Mouse (Mus musculus) skeletal muscle tissue, adult 2 months (tissue): ENCODE results near the gene H2-Ab1.
A peak's percentile ranks its signal among the peaks of the same experiment; 100 is the strongest.

Source experiments
- DNase-seq: peaks from one replicate; pipeline ENCODE4 v3.0.0-alpha.2; 2012; ENCODE audit warnings: low read depth, low spot score

H2-Ab1 gene

DNA sequence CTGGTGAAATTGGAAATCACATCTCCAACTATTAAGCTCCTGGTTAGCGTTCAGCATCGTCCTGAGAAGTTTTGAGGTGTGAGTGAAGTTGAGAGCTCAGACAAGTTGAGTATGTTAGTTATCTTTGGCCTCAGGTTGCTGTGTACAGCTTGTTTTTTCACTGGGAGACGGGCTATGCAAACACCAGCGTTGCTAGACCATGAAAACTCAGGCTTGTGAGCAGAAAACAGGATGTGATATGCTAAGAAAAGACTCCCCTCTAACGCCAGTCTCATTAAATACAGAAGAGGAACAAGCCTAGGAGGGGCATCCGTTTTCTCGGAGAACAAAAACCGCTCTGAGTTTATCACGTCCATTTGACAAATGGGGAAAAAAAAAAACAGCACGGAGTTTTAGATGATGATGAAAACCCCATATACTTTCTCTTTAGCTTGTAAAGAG lies 17.9 kb upstream of the H2-Ab1 start:
- peak; percentile 55 for DNase-seq

DNA sequence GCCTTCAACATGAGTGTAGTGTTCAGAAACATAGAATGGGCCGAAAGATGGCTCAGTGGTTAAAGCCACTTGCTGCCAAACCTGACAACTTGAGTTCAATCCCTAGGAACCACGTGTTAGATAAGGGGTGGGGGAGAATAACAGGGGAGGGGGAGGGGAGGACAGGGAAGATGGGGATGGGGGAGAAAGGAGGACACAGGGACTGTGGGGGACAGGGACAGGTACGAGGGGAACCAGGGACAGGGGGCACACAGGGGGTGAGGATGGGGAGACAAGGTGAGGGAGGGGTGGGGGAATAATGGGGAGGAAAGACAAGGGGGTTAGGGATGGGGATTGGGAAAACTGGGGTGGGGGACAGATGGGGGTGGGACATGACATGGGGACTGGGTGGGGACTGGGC lies 17.1 kb upstream of the H2-Ab1 start:
- no peak for DNase-seq

- DNase-seq: no peak
Measured at GRCm38 (mm10) chr17:34240916-34241315, 16.6 kb upstream of the H2-Ab1 start.

- DNase-seq: no peak
Measured at GRCm38 (mm10) chr17:34244656-34245055, 12.8 kb upstream of the H2-Ab1 start.

DNA sequence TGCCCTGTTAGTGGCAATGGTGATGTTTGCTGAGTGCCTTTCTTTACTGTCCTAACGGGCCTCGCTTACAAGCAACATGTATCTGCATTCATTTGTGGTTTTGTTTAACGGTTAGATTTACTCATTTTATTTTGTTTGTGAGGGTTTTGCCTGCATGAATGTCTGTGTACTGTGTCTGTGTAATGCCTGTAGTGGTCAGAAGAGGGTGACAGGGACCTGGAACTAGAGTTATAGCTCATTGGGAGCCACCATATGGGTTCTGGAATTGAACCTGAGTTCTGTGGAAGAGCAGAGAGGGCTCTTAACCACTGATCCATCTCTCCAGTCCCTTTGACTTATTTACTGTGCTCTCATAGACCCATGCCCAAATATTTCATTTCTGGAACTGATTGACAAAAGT lies 10.4 kb upstream of the H2-Ab1 start:
- DNase-seq: no peak

DNA sequence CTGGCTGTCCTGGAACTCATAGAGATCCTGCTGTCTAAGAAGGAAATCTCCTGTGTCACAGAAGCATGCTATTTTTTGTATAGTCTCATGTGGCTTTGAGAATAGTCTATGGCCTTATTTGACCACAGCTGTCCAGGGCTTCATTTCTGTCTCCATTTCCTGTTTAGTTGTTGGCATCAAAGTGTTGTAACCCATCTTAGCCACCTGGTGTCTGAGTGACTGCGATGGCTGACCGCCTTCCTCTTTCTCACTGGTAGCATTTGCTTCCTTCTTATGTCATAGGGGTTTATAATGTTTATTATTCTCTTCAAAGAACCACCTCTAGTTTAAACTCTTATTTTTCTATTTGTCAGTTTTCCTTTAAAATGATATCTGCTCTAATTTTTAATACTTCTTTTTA lies 8.7 kb upstream of the H2-Ab1 start:
- no peak for DNase-seq

DNA sequence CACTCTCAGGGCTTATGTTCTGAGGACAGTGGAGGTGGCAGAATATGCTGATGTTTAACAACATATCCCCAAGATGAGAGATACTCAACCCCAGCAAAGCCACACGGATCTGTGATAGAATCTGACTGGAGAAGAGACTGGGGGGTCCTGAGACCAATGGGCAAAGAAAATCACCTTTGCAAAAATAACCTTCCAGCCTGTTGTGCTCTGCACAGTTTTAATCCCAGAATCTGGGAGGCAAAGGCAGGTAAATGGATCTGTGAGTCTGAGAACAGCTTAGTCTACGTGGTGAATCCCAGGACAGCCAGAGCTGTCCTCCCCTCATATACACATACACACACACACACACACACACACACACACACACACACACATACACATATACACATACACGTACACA lies 8.1 kb upstream of the H2-Ab1 start:
- DNase-seq: no peak

- peak; percentile 39 for DNase-seq
Measured at GRCm38 (mm10) chr17:34249878-34250277, 7.6 kb upstream of the H2-Ab1 start.

GRCm38 (mm10) chr17:34251666-34252065 lies 5.8 kb upstream of the H2-Ab1 start:
- DNase-seq: no peak

DNA sequence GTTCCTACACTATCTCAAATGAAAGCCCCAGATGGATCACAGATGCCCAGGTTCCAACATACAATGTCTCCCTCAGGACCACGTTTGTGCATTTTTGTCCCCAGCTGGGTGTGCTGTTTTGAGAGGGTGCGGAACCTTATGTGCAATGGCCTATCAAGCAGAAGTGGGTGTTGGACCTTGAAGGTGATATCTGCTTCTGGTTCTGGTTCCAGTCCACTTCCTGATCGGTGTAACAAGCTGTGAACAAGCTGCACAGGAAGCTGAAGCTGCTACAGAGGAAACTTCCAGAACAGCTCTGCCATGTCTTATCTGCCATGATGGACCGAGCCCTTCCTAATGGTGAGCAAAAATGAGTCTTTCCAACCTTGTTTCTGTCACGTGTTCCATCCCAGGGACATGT lies 988 bp upstream of the H2-Ab1 start:
- no peak for DNase-seq

DNA sequence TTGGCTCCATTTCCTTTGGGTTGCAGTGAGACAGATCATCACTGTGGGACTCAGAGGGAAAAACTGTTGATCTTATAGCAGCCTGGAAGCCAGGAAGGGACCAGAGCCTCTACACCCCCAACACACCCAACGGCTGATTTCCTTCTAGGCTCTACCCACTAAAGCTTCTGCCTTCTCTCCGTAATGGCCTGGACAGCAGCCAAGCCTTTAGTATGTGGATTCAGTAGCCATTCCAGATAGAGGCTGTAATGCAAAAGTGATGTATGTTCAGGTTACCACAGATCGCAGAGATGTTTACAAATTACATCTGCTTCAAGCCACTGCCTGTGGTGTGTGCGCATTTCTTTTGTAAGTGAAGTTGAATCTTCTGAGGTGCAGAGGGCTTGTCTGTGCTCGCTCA lies 3.1 kb downstream of the H2-Ab1 start:
- DNase-seq: no peak

- peak; percentile 75 for DNase-seq
Measured at GRCm38 (mm10) chr17:34261502-34261901, 4.0 kb downstream of the H2-Ab1 start.

DNA sequence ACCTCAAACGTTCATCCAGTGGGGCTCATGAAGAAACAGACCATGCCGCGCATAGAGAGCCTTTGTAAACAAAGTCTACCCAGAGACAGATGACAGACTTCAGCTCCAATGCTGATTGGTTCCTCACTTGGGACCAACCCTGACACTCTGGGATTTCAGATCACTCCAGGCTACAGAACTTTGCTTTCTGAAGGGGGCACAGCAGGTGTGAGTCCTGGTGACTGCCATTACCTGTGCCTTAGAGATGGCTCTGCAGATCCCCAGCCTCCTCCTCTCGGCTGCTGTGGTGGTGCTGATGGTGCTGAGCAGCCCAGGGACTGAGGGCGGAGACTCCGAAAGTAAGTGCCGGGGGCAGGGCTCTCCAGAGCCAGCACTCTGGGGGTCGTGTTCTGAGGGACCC lies 5.6 kb downstream of the H2-Ab1 start:
- peak; percentile 83 for DNase-seq

GRCm38 (mm10) chr17:34263811-34264371 lies 6.4 kb downstream of the H2-Ab1 start:
- no peak for DNase-seq

- DNase-seq: no peak
Measured at GRCm38 (mm10) chr17:34264452-34265351, 7.2 kb downstream of the H2-Ab1 start.

DNA sequence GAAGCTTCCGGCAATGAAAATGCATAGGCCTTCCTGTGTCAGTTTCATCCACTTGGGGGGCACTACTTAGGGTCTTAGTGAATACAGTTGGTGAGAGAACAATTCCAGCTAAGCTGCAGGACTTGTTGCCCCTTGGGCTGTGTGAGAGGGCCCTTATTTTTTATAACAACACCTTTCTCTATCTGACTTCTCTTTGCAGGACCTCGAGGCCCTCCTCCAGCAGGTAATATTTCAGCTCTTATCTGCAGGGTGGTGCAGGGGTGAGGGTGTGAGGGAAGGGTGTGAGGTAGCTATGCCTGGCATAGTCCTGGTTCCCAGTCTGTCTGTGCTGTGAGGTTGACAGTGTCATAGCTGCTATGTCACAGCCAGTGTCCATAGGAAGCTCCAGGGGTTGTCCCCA lies 10.8 kb downstream of the H2-Ab1 start:
- DNase-seq: no peak

GRCm38 (mm10) chr17:34268748-34269147 lies 11.3 kb downstream of the H2-Ab1 start:
- no peak for DNase-seq

DNA sequence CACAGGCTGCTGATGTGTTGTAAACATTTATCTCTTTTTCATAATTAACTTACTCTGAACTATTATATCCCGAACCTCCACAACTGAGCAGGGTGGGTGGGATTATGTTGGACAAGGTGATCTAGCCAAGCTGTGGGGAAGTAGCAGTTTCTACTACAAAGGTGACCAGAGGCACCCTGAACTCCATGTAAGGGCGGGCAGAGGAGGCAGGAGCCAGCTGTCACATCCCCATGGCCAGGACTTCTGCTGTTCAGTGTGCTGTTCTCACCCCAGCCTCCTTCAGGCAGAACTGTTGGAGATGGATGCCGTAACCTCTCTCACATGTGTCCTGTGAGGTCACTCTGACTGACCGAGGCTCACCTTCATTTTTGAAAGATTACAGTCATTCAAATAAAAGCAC lies 12.3 kb downstream of the H2-Ab1 start:
- no peak for DNase-seq

DNA sequence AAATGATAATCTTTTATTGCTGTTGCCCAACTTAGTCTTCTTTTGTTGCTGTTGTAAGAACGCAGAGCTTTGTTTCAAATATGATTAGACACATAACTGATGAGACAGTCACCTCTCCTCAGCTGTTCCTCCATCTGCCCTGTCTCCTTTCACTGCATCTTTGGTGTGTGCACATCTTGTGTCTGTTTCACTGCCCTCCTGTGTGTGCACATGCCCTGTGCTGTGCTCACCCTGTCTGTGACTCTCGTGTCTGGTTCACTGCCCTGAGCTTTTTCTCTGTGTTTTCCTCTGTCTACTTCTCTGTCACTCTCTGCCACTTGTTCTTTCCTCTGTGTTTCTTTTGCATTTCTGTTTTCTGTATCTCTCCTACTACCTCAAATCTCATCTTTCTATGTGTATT lies 12.7 kb downstream of the H2-Ab1 start:
- DNase-seq: no peak

GRCm38 (mm10) chr17:34270940-34271339 lies 13.5 kb downstream of the H2-Ab1 start:
- DNase-seq: no peak

GRCm38 (mm10) chr17:34272102-34272501 lies 14.6 kb downstream of the H2-Ab1 start:
- no peak for DNase-seq

GRCm38 (mm10) chr17:34280499-34281038 lies 23.1 kb downstream of the H2-Ab1 start:
- no peak for DNase-seq

- DNase-seq: no peak
Measured at GRCm38 (mm10) chr17:34281836-34282235, 24.3 kb downstream of the H2-Ab1 start.
